Mouse (Mus musculus): ENCODE measurements around the gene Rccd1. TPM values are rescaled to one million over a fixed set of nuclear protein-coding genes. Genes with fewer than 3 reads are reported as not detected.

Rccd1 gene
- total RNA-seq, 2 experiments from 2014 or later, result 15.7 to 20.8 TPM

Other genes with a start within 250 kb of the Rccd1 start
- gene Idh2, start 209.1 kb downstream of the Rccd1 start, total RNA-seq (2021), result 10 to 100 TPM; 44.8 to 45.6 TPM
- gene Sema4b, start 137.6 kb downstream of the Rccd1 start, total RNA-seq (2021), result 10 to 100 TPM; 23.5 to 23.7 TPM
- 10 to 100 TPM; 19.4 to 21.2 TPM for gene Cib1, start 91.6 kb downstream of the Rccd1 start, total RNA-seq (2021)
- 1 to 10 TPM; 6.0 to 7.0 TPM for gene Gdpgp1, start 91.6 kb downstream of the Rccd1 start, total RNA-seq (2021)
- gene Ttll13, start 78.1 kb downstream of the Rccd1 start, total RNA-seq (2021), result 1 to 10 TPM; 1.3 to 2.2 TPM
- 10 to 100 TPM; 43.9 to 46.8 TPM for gene Ngrn, start 63.2 kb downstream of the Rccd1 start, total RNA-seq (2021)
- 10 to 100 TPM; 22.9 to 26.3 TPM for gene Vps33b, start 54.8 kb downstream of the Rccd1 start, total RNA-seq (2021)
- 1 to 10 TPM; 5.1 to 8.8 TPM for gene Prc1, start 30.0 kb downstream of the Rccd1 start, total RNA-seq (2021)
- 10 to 100 TPM; 52.5 to 54.1 TPM for gene Unc45a, start 16.6 kb upstream of the Rccd1 start, total RNA-seq (2021)
- gene Hddc3, start 18.6 kb upstream of the Rccd1 start, total RNA-seq (2021), result 10 to 100 TPM; 38.3 to 45.8 TPM
- gene Man2a2, start 46.9 kb upstream of the Rccd1 start, total RNA-seq (2021), result 100 to 1,000 TPM; 106 to 108 TPM
- 1 to 10 TPM; 4.7 to 5.3 TPM for gene Fes, start 63.5 kb upstream of the Rccd1 start, total RNA-seq (2021)
- 10 to 100 TPM; 44.8 TPM for gene Furin, start 81.0 kb upstream of the Rccd1 start, total RNA-seq (2021)
- gene Blm, start 210.7 kb upstream of the Rccd1 start, total RNA-seq (2021), result 1 to 10 TPM; 6.5 to 7.6 TPM